Mouse (Mus musculus): ENCODE results near the gene Sgip1. TPM values are rescaled to one million over a fixed set of nuclear protein-coding genes. Genes with fewer than 3 reads are reported as not detected.

The Sgip1 gene
- total and polyA plus RNA-seq, 2 experiments from 2014 or later, result 0.97 TPM; not detected in 1

GRCm38 (mm10) chr4:102801471-102801870 lies 60.4 kb downstream of the Sgip1 start:
- TF ChIP-seq EP300 (IDR thresholded peaks at IDR 0.05; ENCODE audit: low read depth) (no peak), CTCF (IDR thresholded peaks at IDR 0.05; ENCODE audit: low read depth) (no peak)
- H3K4me2 ChIP-seq (ENCODE audit: low read depth, low read length), result no peak overlapping the region
- no peaks in the 10 kb centered on the region for H3K4me1 ChIP-seq (ENCODE audit: control insufficient read depth, insufficient read depth)
- H3K4me3 ChIP-seq (ENCODE audit: low read depth, low read length), result no peak overlapping the region
- DNase-seq (ENCODE audit: low spot score) (no peak), ATAC-seq (ENCODE audit: insufficient read depth, low read depth) (no peak)
- no peak overlapping the region for H3K27ac ChIP-seq (ENCODE audit: low read depth)
- no peak overlapping the region for H3K9ac ChIP-seq (replicated peaks; ENCODE audit: low read depth, low read length)
- H3K27me3 ChIP-seq (ENCODE audit: control insufficient read depth, insufficient read depth, low read length), result no peaks in the 10 kb centered on the region
- H3K36me3 ChIP-seq (replicated peaks; ENCODE audit: control insufficient read depth, insufficient read depth, low read length), result no peaks in the 10 kb centered on the region
- WGBS, result 63% methylated on average over 1 of the region's 1 CpGs
- no peaks in the 10 kb centered on the region for H3K9me3 ChIP-seq (replicated peaks; ENCODE audit: control insufficient read depth, low read length)

GRCm38 (mm10) chr4:102801936-102802335 lies 60.8 kb downstream of the Sgip1 start:
- DNase-seq (ENCODE audit: low spot score) (no peak), ATAC-seq (ENCODE audit: insufficient read depth, low read depth) (no peak)
- H3K4me2 ChIP-seq (ENCODE audit: low read depth, low read length), result no peak overlapping the region
- no peaks in the 10 kb centered on the region for H3K4me1 ChIP-seq (ENCODE audit: control insufficient read depth, insufficient read depth)
- H3K27me3 ChIP-seq (ENCODE audit: control insufficient read depth, insufficient read depth, low read length), result no peaks in the 10 kb centered on the region
- H3K9me3 ChIP-seq (replicated peaks; ENCODE audit: control insufficient read depth, low read length), result no peaks in the 10 kb centered on the region
- no peak overlapping the region for H3K9ac ChIP-seq (replicated peaks; ENCODE audit: low read depth, low read length)
- no peak overlapping the region for H3K27ac ChIP-seq (ENCODE audit: low read depth)
- no peak overlapping the region for H3K4me3 ChIP-seq (ENCODE audit: low read depth, low read length)
- 87% methylated on average over 4 of the region's 4 CpGs for WGBS
- no peaks in the 10 kb centered on the region for H3K36me3 ChIP-seq (replicated peaks; ENCODE audit: control insufficient read depth, insufficient read depth, low read length)
- TF ChIP-seq EP300 (IDR thresholded peaks at IDR 0.05; ENCODE audit: low read depth) (no peak), CTCF (IDR thresholded peaks at IDR 0.05; ENCODE audit: low read depth) (no peak)

- no peak overlapping the region for H3K4me3 ChIP-seq (ENCODE audit: low read depth, low read length)
- H3K27me3 ChIP-seq (ENCODE audit: control insufficient read depth, insufficient read depth, low read length), result no peaks in the 10 kb centered on the region
- DNase-seq (ENCODE audit: low spot score) (no peak), ATAC-seq (ENCODE audit: insufficient read depth, low read depth) (no peak)
- H3K4me2 ChIP-seq (ENCODE audit: low read depth, low read length), result no peak overlapping the region
- no peak overlapping the region for H3K9ac ChIP-seq (replicated peaks; ENCODE audit: low read depth, low read length)
- no peaks in the 10 kb centered on the region for H3K36me3 ChIP-seq (replicated peaks; ENCODE audit: control insufficient read depth, insufficient read depth, low read length)
- H3K4me1 ChIP-seq (ENCODE audit: control insufficient read depth, insufficient read depth), result no peaks in the 10 kb centered on the region
- H3K9me3 ChIP-seq (replicated peaks; ENCODE audit: control insufficient read depth, low read length), result no peaks in the 10 kb centered on the region
- TF ChIP-seq CTCF (IDR thresholded peaks at IDR 0.05; ENCODE audit: low read depth) (no peak), EP300 (IDR thresholded peaks at IDR 0.05; ENCODE audit: low read depth) (no peak)
- H3K27ac ChIP-seq (ENCODE audit: low read depth), result no peak overlapping the region
- WGBS, result 37% methylated on average over 5 of the region's 5 CpGs
Measured at GRCm38 (mm10) chr4:102804611-102805010, 63.5 kb downstream of the Sgip1 start.

GRCm38 (mm10) chr4:102806987-102807386 lies 65.9 kb downstream of the Sgip1 start:
- H3K36me3 ChIP-seq (replicated peaks; ENCODE audit: control insufficient read depth, insufficient read depth, low read length), result no peaks in the 10 kb centered on the region
- no peak overlapping the region for H3K4me2 ChIP-seq (ENCODE audit: low read depth, low read length)
- no peak overlapping the region for H3K27ac ChIP-seq (ENCODE audit: low read depth)
- TF ChIP-seq EP300 (IDR thresholded peaks at IDR 0.05; ENCODE audit: low read depth) (no peak), CTCF (IDR thresholded peaks at IDR 0.05; ENCODE audit: low read depth) (no peak)
- no peak overlapping the region for H3K4me3 ChIP-seq (ENCODE audit: low read depth, low read length)
- no peaks in the 10 kb centered on the region for H3K4me1 ChIP-seq (ENCODE audit: control insufficient read depth, insufficient read depth)
- DNase-seq (ENCODE audit: low spot score) (no peak), ATAC-seq (ENCODE audit: insufficient read depth, low read depth) (no peak)
- H3K9me3 ChIP-seq (replicated peaks; ENCODE audit: control insufficient read depth, low read length), result no peaks in the 10 kb centered on the region
- WGBS, result 77% methylated on average over 3 of the region's 3 CpGs
- H3K9ac ChIP-seq (replicated peaks; ENCODE audit: low read depth, low read length), result no peak overlapping the region
- no peaks in the 10 kb centered on the region for H3K27me3 ChIP-seq (ENCODE audit: control insufficient read depth, insufficient read depth, low read length)

- no peaks in the 10 kb centered on the region for H3K36me3 ChIP-seq (replicated peaks; ENCODE audit: control insufficient read depth, insufficient read depth, low read length)
- no peaks in the 10 kb centered on the region for H3K4me1 ChIP-seq (ENCODE audit: control insufficient read depth, insufficient read depth)
- DNase-seq (ENCODE audit: low spot score) (no peak), ATAC-seq (ENCODE audit: insufficient read depth, low read depth) (no peak)
- H3K27me3 ChIP-seq (ENCODE audit: control insufficient read depth, insufficient read depth, low read length), result no peaks in the 10 kb centered on the region
- no peak overlapping the region for H3K27ac ChIP-seq (ENCODE audit: low read depth)
- no peaks in the 10 kb centered on the region for H3K9me3 ChIP-seq (replicated peaks; ENCODE audit: control insufficient read depth, low read length)
- no peak overlapping the region for H3K9ac ChIP-seq (replicated peaks; ENCODE audit: low read depth, low read length)
- TF ChIP-seq EP300 (IDR thresholded peaks at IDR 0.05; ENCODE audit: low read depth), result no peak
- TF ChIP-seq CTCF (IDR thresholded peaks at IDR 0.05; ENCODE audit: low read depth), result no peak
- no peak overlapping the region for H3K4me2 ChIP-seq (ENCODE audit: low read depth, low read length)
- H3K4me3 ChIP-seq (ENCODE audit: low read depth, low read length), result no peak overlapping the region
Measured at GRCm38 (mm10) chr4:102808258-102808657, 67.2 kb downstream of the Sgip1 start.

- no peaks in the 10 kb centered on the region for H3K36me3 ChIP-seq (replicated peaks; ENCODE audit: control insufficient read depth, insufficient read depth, low read length)
- no peaks in the 10 kb centered on the region for H3K27me3 ChIP-seq (ENCODE audit: control insufficient read depth, insufficient read depth, low read length)
- no peak overlapping the region for H3K27ac ChIP-seq (ENCODE audit: low read depth)
- DNase-seq (ENCODE audit: low spot score), result no peak
- H3K4me2 ChIP-seq (ENCODE audit: low read depth, low read length), result no peak overlapping the region
- no peaks in the 10 kb centered on the region for H3K9me3 ChIP-seq (replicated peaks; ENCODE audit: control insufficient read depth, low read length)
- no peak for ATAC-seq (ENCODE audit: insufficient read depth, low read depth)
- TF ChIP-seq EP300 (IDR thresholded peaks at IDR 0.05; ENCODE audit: low read depth), result no peak
- H3K4me3 ChIP-seq (ENCODE audit: low read depth, low read length), result no peak overlapping the region
- no peak overlapping the region for H3K9ac ChIP-seq (replicated peaks; ENCODE audit: low read depth, low read length)
- H3K4me1 ChIP-seq (ENCODE audit: control insufficient read depth, insufficient read depth), result no peaks in the 10 kb centered on the region
- 66% methylated on average over 4 of the region's 4 CpGs for WGBS
Measured at GRCm38 (mm10) chr4:102809296-102809695, 68.2 kb downstream of the Sgip1 start.

Data from heart, postnatal 0 days (tissue).